Comparison of ENCODE assay signal across 16 mouse cellular contexts in genomic region chr13:30636453-30636852, GRCm38 (mm10).
"Had no signal": no experiment of that assay in that cellular context is flagged by ENCODE, and none has a peak within 500 bp of the region (broad histone marks: within the 10 kb centered on the region; RNA-seq: fewer than 3 reads in every experiment).

No protein-coding gene starts in this region.

- H3K36me3 ChIP-seq: limb, embryonic 15.5 days; liver, embryonic 12.5 days; midbrain, embryonic 15.5 days; neural tube, embryonic 13.5 days had no signal

- H3K4me3 ChIP-seq: limb, embryonic 15.5 days; liver, embryonic 12.5 days; megakaryocyte, embryonic 14.5 days; midbrain, embryonic 15.5 days; neural tube, embryonic 13.5 days had no signal

- H3K27me3 ChIP-seq: limb, embryonic 15.5 days; liver, embryonic 12.5 days; megakaryocyte, embryonic 14.5 days; midbrain, embryonic 15.5 days; neural tube, embryonic 13.5 days had no signal

- H3K4me2 ChIP-seq: limb, embryonic 15.5 days; liver, embryonic 12.5 days; lung, embryonic 14.5 days; midbrain, embryonic 11.5 days; midbrain, embryonic 15.5 days; neural tube, embryonic 13.5 days had no signal

- DNase-seq: kidney, adult 8-10 months; kidney, postnatal 36 days; layer of hippocampus, adult 9-11 months; layer of hippocampus, postnatal 36 days; lung, embryonic 14.5 days; lung, postnatal 14 days; right cerebral cortex, postnatal 14 days had no signal

- H3K9me3 ChIP-seq: limb, embryonic 15.5 days; liver, embryonic 12.5 days; megakaryocyte, embryonic 14.5 days; midbrain, embryonic 15.5 days; neural tube, embryonic 13.5 days had no signal

- H3K27ac ChIP-seq: kidney, postnatal 0 days; limb, embryonic 15.5 days; liver, embryonic 12.5 days; macrophage; midbrain, embryonic 15.5 days; neural tube, embryonic 13.5 days had no signal

- H3K9ac ChIP-seq: limb, embryonic 15.5 days; liver, embryonic 12.5 days; lung, embryonic 14.5 days; midbrain, embryonic 15.5 days; neural tube, embryonic 13.5 days had no signal

- ATAC-seq: intestine, embryonic 16.5 days; liver, embryonic 12.5 days; midbrain, embryonic 15.5 days had no signal

- H3K4me1 ChIP-seq: limb, embryonic 15.5 days; liver, embryonic 12.5 days; megakaryocyte, embryonic 14.5 days; midbrain, embryonic 15.5 days; neural tube, embryonic 13.5 days had no signal
